Mouse (Mus musculus): ENCODE measurements around the gene Gm10134.

Gm10134 gene

GRCm38 (mm10) chr2:28505795-28506194, at the start of gene Gm10134:
Gene Gm10134, plus strand, starts transcription at chr2:28506095.
- DNase-seq (ENCODE audit: low spot score in 2 of 2): peak in 1 of 2 experiments; percentile 10

DNA sequence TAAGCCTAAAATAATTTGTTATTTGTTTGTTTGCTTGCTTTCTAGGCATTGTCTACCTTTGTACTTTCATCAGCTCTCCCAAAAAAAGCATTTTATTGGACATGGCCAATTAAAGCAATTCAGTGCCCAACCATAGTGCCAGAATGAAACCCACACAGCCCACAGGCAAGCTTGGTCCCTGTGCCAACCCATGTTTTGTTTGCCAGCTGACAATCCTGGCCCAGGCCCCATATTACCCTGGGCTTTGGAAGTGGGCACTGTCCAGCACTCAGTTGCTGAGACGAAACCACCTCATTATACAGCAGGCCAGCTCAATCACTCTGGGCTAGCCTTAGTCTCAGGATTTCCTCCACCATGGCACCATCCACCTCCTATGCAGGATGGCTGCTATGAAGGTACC, 49.3 kb upstream of the Gm10134 start:
- DNase-seq (ENCODE audit: low spot score in 2 of 2): no peak

GRCm38 (mm10) chr2:28463919-28464318, 42.0 kb upstream of the Gm10134 start:
- peak in 1 of 2 experiments; percentile 75 for DNase-seq (ENCODE audit: low spot score in 2 of 2)

GRCm38 (mm10) chr2:28464919-28465318, 41.0 kb upstream of the Gm10134 start:
- DNase-seq (ENCODE audit: low spot score in 2 of 2): peak in 1 of 2 experiments; percentile 13

- DNase-seq (ENCODE audit: low spot score in 2 of 2): peak; percentile 80 to 86
These were observed 39.9 kb upstream of the Gm10134 start, which contains the start of gene 1700007K13Rik for GRCm38 (mm10) chr2:28465836-28466518. Gene 1700007K13Rik, minus strand, starts transcription at chr2:28466332.

DNA sequence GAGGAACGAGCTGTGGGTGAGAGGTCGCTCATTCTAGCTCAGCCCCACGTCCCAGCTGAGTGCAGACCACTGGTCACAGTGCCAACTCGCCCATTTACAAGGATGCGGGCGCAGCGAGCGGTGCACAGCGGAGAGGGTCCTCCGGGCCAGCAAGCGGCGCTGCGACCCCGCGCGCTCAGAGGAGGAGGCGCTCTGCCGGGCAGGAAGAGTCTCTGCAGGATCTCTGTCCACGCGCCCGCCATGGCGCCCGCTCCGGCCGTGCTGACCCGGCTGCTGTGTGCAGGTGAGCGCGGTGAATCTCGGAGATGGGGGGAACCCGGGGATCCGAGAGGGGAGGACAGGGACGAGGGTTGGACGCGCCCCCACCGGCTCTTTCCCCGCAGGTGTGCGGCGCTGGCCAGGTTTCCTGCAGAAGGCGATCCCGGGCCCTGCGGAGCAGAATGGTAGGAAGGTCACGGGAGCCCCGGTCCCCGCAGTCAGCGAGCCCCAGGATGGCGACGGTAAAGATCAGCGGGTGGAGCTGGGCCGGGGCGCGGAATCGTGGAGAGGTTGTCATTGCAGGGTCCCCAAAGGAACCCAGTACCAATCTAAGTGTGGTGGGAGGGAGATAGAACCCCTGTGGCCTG, 37.9 kb upstream of the Gm10134 start, which contains the start of gene Mrps2:
Gene Mrps2 (plus strand): TSS at position 207 of the 626 bp plus-strand sequence.
- peak; percentile 92 for DNase-seq (ENCODE audit: low spot score in 2 of 2)

GRCm38 (mm10) chr2:28468486-28469225, 37.2 kb upstream of the Gm10134 start:
- peak; percentile 30 to 34 for DNase-seq (ENCODE audit: low spot score in 2 of 2)

GRCm38 (mm10) chr2:28469461-28469860, 36.4 kb upstream of the Gm10134 start:
- DNase-seq (ENCODE audit: low spot score in 2 of 2): peak; percentile 18 to 20

DNA sequence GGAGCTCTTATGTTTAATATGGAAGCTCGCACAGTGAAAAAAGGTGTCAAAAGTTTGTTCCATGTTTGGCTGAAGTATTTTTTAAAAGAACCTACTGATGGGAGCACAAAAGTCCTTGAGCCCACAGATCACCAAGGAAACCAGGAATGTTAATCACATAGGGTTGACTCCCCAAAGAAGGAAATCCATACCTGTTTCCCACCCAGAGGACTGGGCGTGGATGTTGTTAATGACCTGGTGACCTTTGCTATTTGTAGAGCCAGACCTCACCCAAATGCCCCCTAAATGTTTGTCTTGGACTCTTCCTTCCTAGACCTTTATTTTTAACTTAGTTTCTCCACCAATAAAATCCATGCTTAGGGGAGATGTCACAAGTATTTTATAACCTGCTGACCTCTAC, 35.3 kb upstream of the Gm10134 start:
- peak; percentile 4 to 16 for DNase-seq (ENCODE audit: low spot score in 2 of 2)

GRCm38 (mm10) chr2:28472011-28472410, 33.9 kb upstream of the Gm10134 start:
- peak; percentile 23 to 25 for DNase-seq (ENCODE audit: low spot score in 2 of 2)

- peak; percentile 2 to 3 for DNase-seq (ENCODE audit: low spot score in 2 of 2)
These were observed 27.9 kb upstream of the Gm10134 start for GRCm38 (mm10) chr2:28477993-28478392.

DNA sequence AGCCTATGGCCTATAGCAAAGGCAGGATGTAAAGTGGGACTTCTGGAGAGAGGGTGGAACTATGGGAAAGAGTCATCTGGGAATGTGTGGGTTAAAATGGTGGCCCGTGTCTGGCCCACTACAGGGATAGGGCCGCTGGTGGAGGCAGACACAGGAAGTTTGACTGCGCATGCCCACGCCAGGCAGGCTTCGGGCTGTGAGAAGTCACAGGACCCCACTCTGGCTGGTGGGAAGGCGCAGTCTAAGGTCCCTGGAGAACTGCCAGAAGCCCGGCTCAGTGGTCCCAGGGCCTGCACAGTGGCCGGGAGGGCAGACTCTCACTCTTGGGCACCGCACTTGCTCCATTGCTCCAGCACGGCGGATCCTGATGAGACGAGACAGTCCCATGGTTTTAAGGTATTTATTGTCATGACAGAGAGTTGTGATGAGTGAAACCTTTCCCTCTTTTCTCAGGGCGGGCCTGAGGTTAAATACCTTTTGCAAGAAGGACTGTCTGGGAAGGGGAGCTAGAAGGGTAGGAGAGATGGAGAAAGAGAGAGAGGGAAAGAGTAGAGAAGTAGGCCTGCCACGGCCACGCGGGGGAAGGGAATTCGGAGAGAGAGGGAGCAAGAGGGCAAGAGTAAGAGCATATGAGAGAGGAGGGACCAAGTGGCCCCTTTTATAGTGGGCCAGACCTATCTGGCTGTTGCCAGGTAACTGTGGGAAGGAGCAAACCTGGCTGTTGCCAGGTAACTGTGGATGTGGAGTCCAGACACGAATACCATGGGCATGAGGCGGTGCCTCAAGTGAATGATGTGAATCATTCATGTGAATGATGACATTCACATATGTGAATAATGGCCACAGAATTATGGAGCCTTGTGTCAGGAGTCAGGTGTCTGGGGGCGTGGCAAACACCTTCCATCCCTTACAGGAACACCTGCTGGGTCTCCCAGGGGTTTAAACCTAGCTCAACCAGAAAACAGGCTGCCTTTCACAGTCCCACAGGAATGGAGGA, 26.4 kb upstream of the Gm10134 start:
- DNase-seq (ENCODE audit: low spot score in 2 of 2): peak; percentile 33 to 44

- peak in 1 of 2 experiments; percentile 4 for DNase-seq (ENCODE audit: low spot score in 2 of 2)
These were observed 22.0 kb upstream of the Gm10134 start for GRCm38 (mm10) chr2:28483861-28484260.

DNA sequence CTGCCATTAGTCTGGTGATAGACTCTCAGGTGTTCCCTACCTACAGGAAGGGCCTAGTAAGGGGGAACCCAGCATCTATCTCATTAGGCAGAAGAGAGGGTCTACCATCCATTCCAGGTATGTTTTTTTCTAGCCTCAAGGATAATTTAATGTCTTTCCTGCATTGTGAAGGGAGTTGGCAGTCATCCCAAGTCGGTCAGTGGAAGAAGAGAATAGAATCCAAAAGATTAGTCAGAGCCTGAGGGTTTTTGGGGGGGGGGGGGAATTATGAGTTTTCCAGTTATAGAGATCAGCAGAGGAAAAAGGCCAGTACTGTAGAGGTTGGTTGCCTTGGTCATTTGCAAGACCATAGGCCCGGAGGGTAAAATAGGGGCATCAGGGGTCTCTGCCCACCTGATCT, 11.4 kb upstream of the Gm10134 start:
- DNase-seq (ENCODE audit: low spot score in 2 of 2): peak; percentile 18 to 21

- DNase-seq (ENCODE audit: low spot score in 2 of 2): peak; percentile 40 to 57
These were observed 10.6 kb upstream of the Gm10134 start for GRCm38 (mm10) chr2:28495207-28495756.

GRCm38 (mm10) chr2:28495801-28496595, 9.9 kb upstream of the Gm10134 start:
- peak; percentile 6 to 11 for DNase-seq (ENCODE audit: low spot score in 2 of 2)

DNA sequence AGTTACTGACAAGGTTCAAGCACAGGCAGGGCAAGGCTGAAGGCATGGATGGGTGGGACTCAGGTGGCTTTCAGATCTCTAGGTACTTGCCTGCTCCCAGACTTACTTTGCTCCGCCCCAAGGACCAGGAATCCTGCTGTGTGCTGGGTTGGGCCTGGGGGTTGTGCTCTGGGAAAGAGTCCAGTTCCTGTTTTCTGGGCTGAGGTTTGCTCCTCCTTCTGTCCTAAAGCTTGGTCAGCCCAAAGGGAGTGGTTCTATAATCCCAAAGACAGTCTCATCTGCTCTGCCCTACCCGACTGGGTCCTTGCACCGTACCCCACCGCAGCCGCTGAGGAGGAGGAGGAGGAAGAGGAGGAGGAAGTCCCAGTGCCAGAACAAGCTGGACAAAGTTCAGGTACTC, 9.2 kb upstream of the Gm10134 start, which contains the start of gene Gbgt1:
Gene Gbgt1 (plus strand): TSS at position 221 of the 400 bp plus-strand sequence.
- peak; percentile 16 to 20 for DNase-seq (ENCODE audit: low spot score in 2 of 2)

- DNase-seq (ENCODE audit: low spot score in 2 of 2): peak; percentile 4 to 14
These were observed 8.3 kb upstream of the Gm10134 start for GRCm38 (mm10) chr2:28497561-28497960.

- DNase-seq (ENCODE audit: low spot score in 2 of 2): peak; percentile 15 to 19
These were observed 7.5 kb upstream of the Gm10134 start for GRCm38 (mm10) chr2:28498431-28498830.

DNA sequence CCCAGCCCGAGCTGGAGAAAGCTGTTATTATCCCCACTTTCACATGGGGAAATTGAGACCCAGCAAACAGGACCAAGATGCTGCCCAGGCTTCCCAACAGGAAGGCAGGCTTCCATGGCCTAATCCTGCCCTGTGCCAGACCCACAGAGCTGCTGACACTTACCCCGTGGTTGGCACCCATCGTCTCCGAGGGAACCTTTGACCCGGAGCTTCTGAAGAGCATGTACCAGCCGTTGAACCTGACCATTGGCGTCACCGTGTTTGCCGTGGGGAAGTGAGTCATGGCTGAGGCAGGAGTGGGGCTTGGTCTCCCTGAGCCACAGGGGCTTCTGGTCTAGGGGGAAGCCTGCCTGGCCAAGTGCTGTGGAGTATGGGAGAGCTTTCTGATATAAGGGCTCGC, 2.9 kb upstream of the Gm10134 start:
- DNase-seq (ENCODE audit: low spot score in 2 of 2): peak in 1 of 2 experiments; percentile 16

Measured in right cerebral cortex, postnatal 10 days (tissue).